Mouse (Mus musculus) hindbrain, postnatal 0 days (tissue): ENCODE results near the gene Zbtb4. TPM values are rescaled to one million over a fixed set of nuclear protein-coding genes. Genes with fewer than 3 reads are reported as not detected.

ENCODE experiments used
- ATAC-seq: fragments of 200-750 bp; cut with Nextera tagmentation; 2 replicates; pipeline ENCODE4 v1.8.0; 2017; ENCODE audit warnings: mild to moderate bottlenecking, moderate TSS enrichment, moderate library complexity
- DNase-seq: peaks from one replicate; pipeline ENCODE4 v3.0.0-alpha.2; 2015; ENCODE audit warnings: low spot score
- H3K27ac ChIP-seq: fragments of 300-500 bp; sonication (generic); 2 replicates; pipeline ENCODE4 v1.5.1; 2014; ENCODE audit warnings: mild to moderate bottlenecking
- H3K27me3 ChIP-seq: fragments of 300-500 bp; sonication (generic); 2 replicates; pipeline ENCODE4 v1.6.1; 2014; ENCODE audit warnings: low read length, mixed read lengths; ENCODE audit not compliant: insufficient read depth
- H3K36me3 ChIP-seq: fragments of 300-500 bp; sonication (generic); 2 replicates; pipeline ENCODE4 v1.6.1; 2014; ENCODE audit warnings: low read length, mixed read lengths; ENCODE audit not compliant: insufficient read depth
- H3K4me1 ChIP-seq: fragments of 300-500 bp; sonication (generic); 2 replicates; pipeline ENCODE4 v1.6.1; 2014; ENCODE audit warnings: antibody characterized with exemption, low read length, mixed read lengths; ENCODE audit not compliant: insufficient read depth
- H3K4me2 ChIP-seq: fragments of 300-500 bp; sonication (generic); 2 replicates; pipeline ENCODE4 v1.6.1; 2014; ENCODE audit warnings: low read depth, mild to moderate bottlenecking, low read length, moderate library complexity, mixed read lengths
- H3K4me3 ChIP-seq: fragments of 300-500 bp; sonication (generic); 2 replicates; pipeline ENCODE4 v1.5.1; 2014; ENCODE audit warnings: low read length
- H3K9ac ChIP-seq: fragments of 300-500 bp; sonication (generic); replicated peaks from 2 replicates; pipeline ENCODE4 v1.6.1; 2014; ENCODE audit warnings: mild to moderate bottlenecking, low read length, moderate library complexity, mixed read lengths
- H3K9me3 ChIP-seq: fragments of 300-500 bp; sonication (generic); 2 replicates; pipeline ENCODE4 v1.6.1; 2016; ENCODE audit warnings: low read length, mixed read lengths
- CTCF ChIP-seq: IDR thresholded peaks from 2 replicates; pipeline ENCODE4 v1.5.1; 2016; ENCODE audit warnings: antibody characterized with exemption, control low read depth, low read depth
- WGBS: fragments of 180-500 bp; shearing (Covaris S2); extraction: QIAGEN DNeasy Blood & Tissue Kit; methylation state at CpG from one replicate; pipeline ENCODE4 v1.1.7; 2014; 5-methylcytosine and 5-hydroxymethylcytosine counted together
- polyA plus RNA-seq: library from polyadenylated mRNA; unstranded; fragments of >200 nt; fragmentation: Nextera tagmentation; extraction: Ambion mirVana; gene quantifications from 2 replicates; pipeline ENCODE4 v1.2.1, GENCODE M21; 2015
- total RNA-seq: library from RNA; depleted of rRNA; stranded (reverse); fragments of >200 nt; gene quantifications from 2 replicates; pipeline ENCODE4 v1.2.3, GENCODE M21; 2014

The Zbtb4 gene
- total and polyA plus RNA-seq, 2 experiments from 2014 or later = 4.6 to 39.9 TPM

- Histone ChIP-seq H3K4me2 (no peak within 1 kb of the TSS), H3K4me3 (no peak within 1 kb of the TSS), H3K4me1 (peaks cover 20% of the 10 kb centered on the region), H3K36me3 (no peaks in the 10 kb centered on the region), H3K27me3 (no peaks in the 10 kb centered on the region), H3K9ac (no peak within 1 kb of the TSS), H3K9me3 (no peaks in the 10 kb centered on the region), H3K27ac (peak within 1 kb of the TSS; percentile 99)
- no peak for ATAC-seq
- DNase-seq = no peak
- TF ChIP-seq CTCF = no peak
- 69% methylated on average over 1 of the region's 1 CpGs for WGBS
Measured at GRCm38 (mm10) chr11:69761868-69762267, 3.8 kb upstream of the Zbtb4 start, which contains the start of gene Slc35g3. Gene Slc35g3 (minus strand): TSS chr11:69761968.

- Histone ChIP-seq H3K27me3 (no peaks in the 10 kb centered on the region), H3K36me3 (no peaks in the 10 kb centered on the region), H3K9me3 (no peaks in the 10 kb centered on the region), H3K4me3 (no peak overlapping the region), H3K4me2 (no peak overlapping the region), H3K27ac (no peak overlapping the region), H3K4me1 (peaks cover 22% of the 10 kb centered on the region), H3K9ac (no peak overlapping the region)
- ATAC-seq (no peak), DNase-seq (peak; percentile 32)
- TF ChIP-seq CTCF = peak; percentile 45
- 76% methylated on average over 7 of the region's 7 CpGs for WGBS
Measured at GRCm38 (mm10) chr11:69763551-69763950, 2.2 kb upstream of the Zbtb4 start.

- peak; percentile 76 for DNase-seq
- Histone ChIP-seq H3K4me3 (peak overlapping the region; percentile 96), H3K4me2 (peak overlapping the region; percentile 74), H3K27me3 (no peaks in the 10 kb centered on the region), H3K9me3 (no peaks in the 10 kb centered on the region), H3K4me1 (peaks cover 11% of the 10 kb centered on the region; the same call in 1 of the 2 replicates), H3K27ac (peak overlapping the region; percentile 96), H3K36me3 (no peaks in the 10 kb centered on the region), H3K9ac (peak overlapping the region; percentile 99)
- WGBS = under 1% methylated on average over 36 of the region's 37 CpGs
- peak; percentile 81 for ATAC-seq
- TF ChIP-seq CTCF = no peak
Measured at GRCm38 (mm10) chr11:69766126-69766609, 456 bp downstream of the Zbtb4 start.

- no peaks in the 10 kb centered on the region for H3K9me3 ChIP-seq
- no peaks in the 10 kb centered on the region for H3K36me3 ChIP-seq
- ATAC-seq = no peak
- peak overlapping the region; percentile 96 for H3K27ac ChIP-seq
- no peak for TF ChIP-seq CTCF
- peak overlapping the region; percentile 74 for H3K4me2 ChIP-seq
- peak overlapping the region; percentile 99 for H3K9ac ChIP-seq
- 58% methylated on average over 13 of the region's 13 CpGs for WGBS
- no peaks in the 10 kb centered on the region for H3K27me3 ChIP-seq
- DNase-seq = no peak
- H3K4me3 ChIP-seq = peak overlapping the region; percentile 96
- peaks cover 11% of the 10 kb centered on the region; the same call in 1 of the 2 replicates for H3K4me1 ChIP-seq
Measured at GRCm38 (mm10) chr11:69766872-69767624, 1.3 kb downstream of the Zbtb4 start.

GRCm38 (mm10) chr11:69767625-69767909 lies 1.9 kb downstream of the Zbtb4 start:
- peak overlapping the region; percentile 96; the same call in 1 of the 2 replicates for H3K27ac ChIP-seq
- no peaks in the 10 kb centered on the region for H3K9me3 ChIP-seq
- H3K4me2 ChIP-seq = peak overlapping the region; percentile 74
- WGBS = 60% methylated on average over 4 of the region's 4 CpGs
- DNase-seq (no peak), ATAC-seq (no peak)
- H3K27me3 ChIP-seq = no peaks in the 10 kb centered on the region
- H3K9ac ChIP-seq = peak overlapping the region; percentile 37
- no peaks in the 10 kb centered on the region for H3K36me3 ChIP-seq
- H3K4me1 ChIP-seq = peaks cover 11% of the 10 kb centered on the region; the same call in 1 of the 2 replicates
- no peak for TF ChIP-seq CTCF
- peak overlapping the region; percentile 96; the same call in 1 of the 2 replicates for H3K4me3 ChIP-seq

GRCm38 (mm10) chr11:69774961-69775360 lies 9.2 kb downstream of the Zbtb4 start:
- ATAC-seq (no peak), DNase-seq (no peak)
- H3K27ac ChIP-seq = no peak overlapping the region
- no peak overlapping the region for H3K4me2 ChIP-seq
- no peak for TF ChIP-seq CTCF
- H3K4me1 ChIP-seq = no peaks in the 10 kb centered on the region
- 64% methylated on average over 5 of the region's 5 CpGs for WGBS
- H3K36me3 ChIP-seq = peaks cover 11% of the 10 kb centered on the region
- H3K9ac ChIP-seq = no peak overlapping the region
- no peak overlapping the region for H3K4me3 ChIP-seq
- no peaks in the 10 kb centered on the region for H3K27me3 ChIP-seq
- no peaks in the 10 kb centered on the region for H3K9me3 ChIP-seq

GRCm38 (mm10) chr11:69775716-69776115 lies 10.0 kb downstream of the Zbtb4 start:
- Histone ChIP-seq H3K9ac (no peak overlapping the region), H3K4me1 (no peaks in the 10 kb centered on the region), H3K27me3 (no peaks in the 10 kb centered on the region), H3K4me2 (no peak overlapping the region), H3K27ac (no peak overlapping the region), H3K4me3 (no peak overlapping the region), H3K36me3 (peaks cover 11% of the 10 kb centered on the region), H3K9me3 (no peaks in the 10 kb centered on the region)
- TF ChIP-seq CTCF = no peak
- WGBS = 55% methylated on average over 10 of the region's 10 CpGs
- ATAC-seq = peak; percentile 25; the same call in 1 of the 2 replicates
- DNase-seq = no peak
